Mouse (Mus musculus): ENCODE measurements around the gene Pogz.
A peak's percentile ranks its signal among the peaks of the same experiment; 100 is the strongest.
"Not testable (repeated sequence)": the region's sequence is repeated elsewhere in the genome, so short reads cannot be mapped to it uniquely, and the experiment has no call there.

Gene Pogz

GRCm38 (mm10) chr3:94832701-94833100 is 4.7 kb upstream of the Pogz start:
- no peak for DNase-seq (ENCODE audit: low read depth, low spot score)

- no peak for DNase-seq (ENCODE audit: low read depth, low spot score)
Observed at GRCm38 (mm10) chr3:94833358-94833757, 4.0 kb upstream of the Pogz start.

DNA sequence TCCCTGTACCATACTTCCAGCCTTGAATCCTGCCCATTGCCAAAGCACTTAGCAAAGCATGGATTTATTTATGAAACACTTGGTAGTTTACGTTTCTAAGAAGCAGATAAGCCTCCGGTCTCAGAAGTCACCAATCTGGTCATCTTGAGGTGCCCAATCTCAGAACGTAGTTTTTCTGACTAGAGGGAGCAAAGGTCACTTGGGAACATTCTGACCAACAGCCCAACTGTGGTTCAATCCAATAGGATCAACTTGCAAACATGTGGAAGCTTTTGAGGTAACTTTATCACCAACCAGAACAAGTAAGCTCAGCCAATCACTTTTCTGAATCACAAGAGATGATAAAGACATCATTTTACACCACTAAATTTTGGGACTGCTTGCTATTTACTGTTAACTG is 2.0 kb upstream of the Pogz start:
- no peak for DNase-seq (ENCODE audit: low read depth, low spot score)

DNA sequence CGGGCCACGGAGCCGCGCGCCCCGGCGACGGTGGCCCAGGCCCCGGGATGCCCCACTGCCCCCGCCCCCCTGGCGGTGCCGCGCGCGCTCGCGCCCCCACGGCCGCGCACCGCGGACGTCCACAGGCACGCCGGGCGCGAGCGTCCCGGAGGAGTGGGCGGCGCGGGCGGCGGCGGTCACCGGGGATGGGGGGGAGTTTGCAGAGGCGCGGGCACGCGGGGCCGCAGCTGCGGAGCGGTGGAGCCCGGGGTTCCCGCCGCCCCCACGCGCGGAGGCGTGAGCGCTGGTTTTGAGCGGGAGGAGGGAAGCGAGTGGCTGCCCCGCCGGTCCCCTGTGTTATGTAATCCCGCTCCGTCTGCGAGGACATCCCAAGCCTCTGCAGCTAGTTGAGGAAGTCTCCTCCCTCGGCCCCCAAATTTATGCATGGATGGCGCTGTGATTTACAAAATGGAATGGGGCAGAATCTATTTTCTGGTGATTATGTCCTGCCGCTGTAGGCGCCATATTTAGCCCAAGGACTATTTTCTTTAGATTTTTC is 661 bp downstream of the Pogz start:
- peak; percentile 97 for DNase-seq (ENCODE audit: low read depth, low spot score)

GRCm38 (mm10) chr3:94838631-94839030 is 1.3 kb downstream of the Pogz start:
- DNase-seq (ENCODE audit: low read depth, low spot score), result no peak

- DNase-seq (ENCODE audit: low read depth, low spot score), result no peak
Observed at GRCm38 (mm10) chr3:94839101-94839500, 1.7 kb downstream of the Pogz start.

- no peak for DNase-seq (ENCODE audit: low read depth, low spot score)
Observed at GRCm38 (mm10) chr3:94847382-94847781, 10.0 kb downstream of the Pogz start.

DNA sequence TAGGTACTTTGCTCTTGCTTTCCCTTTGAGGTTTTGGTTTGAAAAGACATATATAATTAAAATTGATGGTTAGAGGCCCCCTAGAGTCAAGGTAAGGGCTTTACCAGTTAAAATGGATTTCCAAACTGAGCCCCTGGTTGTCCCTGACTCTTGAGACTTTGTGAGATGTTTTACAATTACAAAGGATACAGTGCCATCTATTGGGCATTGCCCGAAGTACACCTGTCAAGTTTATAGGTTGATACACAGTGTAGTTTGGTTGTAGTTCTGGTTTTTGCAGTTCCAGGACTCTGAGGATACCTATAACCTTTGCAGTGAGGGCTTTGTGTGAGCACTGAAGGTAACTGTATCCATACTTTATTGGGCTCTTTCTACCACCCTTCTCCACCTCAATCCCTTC is 12.0 kb downstream of the Pogz start:
- DNase-seq (ENCODE audit: low read depth, low spot score), result peak; percentile 77

DNA sequence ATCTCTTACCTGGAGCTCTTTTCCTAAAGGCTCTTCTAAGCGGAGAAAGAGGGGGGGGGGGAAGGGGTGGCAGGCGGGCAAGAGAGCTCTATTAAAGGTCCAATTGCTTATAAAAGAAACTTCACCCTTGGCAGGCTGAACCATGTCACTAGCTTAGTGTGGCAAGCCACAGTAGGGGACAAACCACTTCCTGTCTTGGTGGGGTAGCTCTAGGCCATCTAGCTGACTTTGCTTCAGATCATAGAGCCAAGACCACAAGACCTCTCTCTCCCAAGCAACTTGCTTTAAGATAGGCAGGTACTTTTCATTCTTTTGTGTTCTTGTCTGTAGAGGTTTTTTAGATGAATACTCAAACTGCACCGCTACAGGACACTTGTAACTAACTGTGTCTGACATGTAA is 14.4 kb downstream of the Pogz start:
- DNase-seq (ENCODE audit: low read depth, low spot score), result no peak

GRCm38 (mm10) chr3:94852215-94852614 is 14.8 kb downstream of the Pogz start:
- DNase-seq (ENCODE audit: low read depth, low spot score), result no peak

GRCm38 (mm10) chr3:94859471-94859870 is 22.1 kb downstream of the Pogz start:
- DNase-seq (ENCODE audit: low read depth, low spot score), result no peak

GRCm38 (mm10) chr3:94869011-94869410 is 31.6 kb downstream of the Pogz start:
- no peak for DNase-seq (ENCODE audit: low read depth, low spot score)

DNA sequence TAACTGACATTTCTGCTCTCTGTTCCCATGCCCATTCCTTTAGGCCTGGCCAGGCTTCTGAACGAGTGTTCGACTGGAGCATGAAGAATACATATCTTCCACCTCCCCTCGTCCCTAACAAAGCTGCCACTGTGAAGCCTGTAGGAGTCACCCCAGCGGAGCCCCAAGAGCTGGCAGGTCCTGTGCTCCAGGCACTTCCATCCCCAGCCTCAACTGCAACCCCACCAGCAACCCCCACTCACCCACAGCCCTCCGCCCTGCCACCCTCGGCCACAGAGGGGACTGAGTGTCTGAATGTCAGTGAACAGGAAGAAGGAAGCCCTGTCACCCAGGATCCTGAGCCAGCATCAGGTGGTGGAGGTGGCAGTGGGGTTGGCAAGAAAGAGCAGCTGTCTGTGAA is 41.3 kb downstream of the Pogz start:
- no peak for DNase-seq (ENCODE audit: low read depth, low spot score)

DNA sequence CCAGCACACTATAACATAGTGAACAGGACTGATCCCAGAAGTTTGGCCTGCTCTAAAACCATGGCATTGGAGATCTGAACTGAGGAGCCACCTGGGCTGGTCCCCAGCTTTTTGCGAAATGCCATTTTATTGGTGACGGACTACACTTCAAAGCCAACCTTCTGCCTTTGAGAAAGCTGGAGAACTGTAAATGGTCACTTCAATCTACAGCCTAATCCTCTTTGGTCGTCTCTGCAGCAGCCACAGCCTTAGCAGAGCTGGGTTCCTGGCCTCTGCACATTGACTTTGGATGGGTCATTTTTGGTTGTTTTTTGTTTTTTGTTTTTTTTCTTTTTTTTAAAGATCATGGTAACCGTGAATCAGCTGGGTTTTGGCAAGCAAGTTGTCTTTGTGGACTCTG is 44.5 kb downstream of the Pogz start:
- DNase-seq (ENCODE audit: low read depth, low spot score), result no peak

DNA sequence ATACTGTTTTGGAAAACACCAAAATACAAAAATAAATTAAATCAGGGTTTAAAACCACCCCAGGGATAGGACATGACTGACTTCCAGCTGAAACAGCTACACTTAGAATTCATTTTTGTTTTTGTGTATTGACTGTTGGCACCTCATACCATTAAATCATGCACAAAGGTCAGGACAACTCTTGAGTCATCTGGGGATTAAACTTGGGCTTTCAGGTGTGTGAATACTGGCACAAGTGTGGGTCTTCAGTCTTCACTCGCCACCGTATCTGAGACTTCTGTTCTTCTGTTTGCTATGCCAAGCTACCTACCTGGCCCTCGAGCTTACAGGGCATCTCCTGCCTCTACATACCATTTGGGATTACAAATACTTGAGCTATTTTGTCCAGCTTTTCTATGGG is 45.2 kb downstream of the Pogz start:
- DNase-seq (ENCODE audit: low read depth, low spot score), result no peak

GRCm38 (mm10) chr3:94886316-94887224 is 49.2 kb downstream of the Pogz start, which contains the start of gene Psmb4:
TSS of gene Psmb4 (minus strand) at chr3:94886961.
- DNase-seq (ENCODE audit: low read depth, low spot score), result peak; percentile 96

- DNase-seq (ENCODE audit: low read depth, low spot score), result no peak
Observed at GRCm38 (mm10) chr3:94888595-94888994, 51.2 kb downstream of the Pogz start.

- no peak for DNase-seq (ENCODE audit: low read depth, low spot score)
Observed at GRCm38 (mm10) chr3:94894076-94894475, 56.7 kb downstream of the Pogz start.

DNA sequence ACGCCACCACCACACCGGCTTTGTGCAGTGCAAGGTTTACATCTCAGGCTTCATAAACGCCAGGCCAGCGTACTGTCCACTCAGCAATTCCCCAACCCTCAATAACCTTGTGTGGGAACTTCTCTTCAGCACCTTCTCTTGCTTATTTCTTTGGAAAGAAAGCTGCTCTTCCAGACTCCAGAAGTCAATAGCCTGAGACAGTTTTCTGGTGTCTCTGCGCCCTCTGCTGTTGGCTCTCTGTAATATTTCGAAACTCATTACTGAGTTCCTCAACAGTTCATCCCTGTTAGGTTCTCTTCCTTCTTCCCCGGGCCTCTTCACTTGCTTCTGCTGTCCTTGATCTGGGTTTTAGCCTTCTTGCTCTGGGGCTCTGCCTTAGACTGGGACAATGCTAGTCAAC is 65.4 kb downstream of the Pogz start:
- DNase-seq (ENCODE audit: low read depth, low spot score), result peak; percentile 79

- not testable (repeated sequence) for DNase-seq (ENCODE audit: low read depth, low spot score)
Observed at GRCm38 (mm10) chr3:94904759-94905158, 67.4 kb downstream of the Pogz start.

DNA sequence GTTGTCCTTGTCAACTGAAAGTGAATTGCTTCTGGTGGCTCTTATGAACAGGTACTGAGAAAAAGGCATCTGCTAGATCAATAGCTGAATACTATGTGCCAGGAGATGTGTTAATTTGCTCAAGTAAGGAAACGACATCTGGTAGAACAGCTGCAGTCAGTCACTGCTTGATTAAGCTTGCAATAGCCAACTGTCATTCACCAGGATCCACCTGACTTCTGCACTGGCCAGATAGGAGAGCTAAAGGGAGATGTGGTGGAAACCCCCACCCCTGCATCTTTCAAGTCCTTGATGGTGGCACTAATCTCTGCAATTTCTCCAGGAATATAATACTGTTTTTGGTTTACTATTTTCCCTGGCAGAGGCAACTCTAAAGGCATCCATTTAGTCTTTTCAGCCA is 69.1 kb downstream of the Pogz start:
- DNase-seq (ENCODE audit: low read depth, low spot score), result no peak

- no peak for DNase-seq (ENCODE audit: low read depth, low spot score)
Observed at GRCm38 (mm10) chr3:94911050-94911693, 73.8 kb downstream of the Pogz start.

DNA sequence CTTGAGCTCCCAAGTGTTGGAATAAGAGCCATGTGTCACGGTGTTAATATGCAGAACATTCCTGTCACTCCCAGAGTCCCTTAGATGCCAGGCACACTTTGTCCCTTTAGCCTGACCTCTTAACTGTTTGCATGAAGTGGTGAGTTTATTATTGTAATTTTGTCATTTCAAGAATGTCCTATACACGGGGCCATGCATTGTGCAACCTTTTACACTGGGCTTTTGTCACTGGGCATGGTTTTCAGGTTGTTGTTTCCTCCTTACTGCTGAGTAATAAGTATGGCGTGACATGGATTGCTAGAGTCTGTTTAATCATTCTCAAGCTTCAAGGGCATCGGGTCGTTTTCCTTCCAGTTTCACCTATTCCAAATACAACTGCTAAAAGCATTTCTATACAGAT is 76.4 kb downstream of the Pogz start:
- no peak for DNase-seq (ENCODE audit: low read depth, low spot score)

Data from brain, adult 2 months (tissue).